Mouse (Mus musculus) lung, embryonic 14.5 days (tissue): ENCODE results near the gene Sema3b. TPM values are rescaled to one million over a fixed set of nuclear protein-coding genes. Genes with fewer than 3 reads are reported as not detected.
"Not testable (repeated sequence)": the region's sequence is repeated elsewhere in the genome, so short reads cannot be mapped to it uniquely, and the experiment has no call there.

Experiments used
- ATAC-seq: fragments of 200-750 bp; cut with Nextera tagmentation; 2 replicates; pipeline ENCODE4 v1.8.0; 2017; ENCODE audit warnings: mild to moderate bottlenecking, moderate TSS enrichment, moderate library complexity; ENCODE audit not compliant: insufficient read depth
- DNase-seq: peaks from one replicate; pipeline ENCODE4 v3.0.0-alpha.2; 2015
- H3K27ac ChIP-seq: fragments of 300-500 bp; sonication (generic); 2 replicates; pipeline ENCODE4 v1.5.1; 2014; ENCODE audit warnings: low read depth, mild to moderate bottlenecking, moderate library complexity
- H3K27me3 ChIP-seq: fragments of 300-500 bp; sonication (generic); 2 replicates; pipeline ENCODE4 v1.6.1; 2014; ENCODE audit warnings: low read length, control low read depth; ENCODE audit not compliant: insufficient read depth
- H3K36me3 ChIP-seq: fragments of 300-500 bp; sonication (generic); 2 replicates; pipeline ENCODE4 v1.6.1; 2014; ENCODE audit warnings: control low read depth; ENCODE audit not compliant: insufficient read depth
- H3K4me1 ChIP-seq: fragments of 300-500 bp; sonication (generic); 2 replicates; pipeline ENCODE4 v1.6.1; 2014; ENCODE audit warnings: antibody characterized with exemption, control low read depth; ENCODE audit not compliant: insufficient read depth
- H3K4me2 ChIP-seq: fragments of 300-500 bp; sonication (generic); 2 replicates; pipeline ENCODE4 v1.6.1; 2014; ENCODE audit warnings: mild to moderate bottlenecking
- H3K4me3 ChIP-seq: fragments of 300-500 bp; sonication (generic); 2 replicates; pipeline ENCODE4 v1.5.1; 2014; ENCODE audit warnings: low read depth, low read length
- H3K9ac ChIP-seq: fragments of 300-500 bp; sonication (generic); 2 replicates; pipeline ENCODE4 v1.6.1; 2014
- H3K9me3 ChIP-seq: fragments of 300-500 bp; sonication (generic); 2 replicates; pipeline ENCODE4 v1.6.1; 2016; ENCODE audit warnings: low read depth, low read length, control low read depth
- CTCF ChIP-seq: IDR thresholded peaks from 2 replicates; pipeline ENCODE4 v1.5.1; 2016; ENCODE audit warnings: antibody characterized with exemption, low read depth
- WGBS: fragments of 180-500 bp; shearing (Covaris S2); extraction: QIAGEN DNeasy Blood & Tissue Kit; methylation state at CpG from one replicate; pipeline ENCODE4 v1.1.7; 2014; 5-methylcytosine and 5-hydroxymethylcytosine counted together
- polyA plus RNA-seq: library from polyadenylated mRNA; unstranded; fragments of >200 nt; fragmentation: Nextera tagmentation; extraction: Ambion mirVana; gene quantifications from 2 replicates; pipeline ENCODE4 v1.2.1, GENCODE M21; 2014

Sema3b gene
- polyA plus RNA-seq, 1 experiment from 2014 or later: 5.3 TPM

DNA sequence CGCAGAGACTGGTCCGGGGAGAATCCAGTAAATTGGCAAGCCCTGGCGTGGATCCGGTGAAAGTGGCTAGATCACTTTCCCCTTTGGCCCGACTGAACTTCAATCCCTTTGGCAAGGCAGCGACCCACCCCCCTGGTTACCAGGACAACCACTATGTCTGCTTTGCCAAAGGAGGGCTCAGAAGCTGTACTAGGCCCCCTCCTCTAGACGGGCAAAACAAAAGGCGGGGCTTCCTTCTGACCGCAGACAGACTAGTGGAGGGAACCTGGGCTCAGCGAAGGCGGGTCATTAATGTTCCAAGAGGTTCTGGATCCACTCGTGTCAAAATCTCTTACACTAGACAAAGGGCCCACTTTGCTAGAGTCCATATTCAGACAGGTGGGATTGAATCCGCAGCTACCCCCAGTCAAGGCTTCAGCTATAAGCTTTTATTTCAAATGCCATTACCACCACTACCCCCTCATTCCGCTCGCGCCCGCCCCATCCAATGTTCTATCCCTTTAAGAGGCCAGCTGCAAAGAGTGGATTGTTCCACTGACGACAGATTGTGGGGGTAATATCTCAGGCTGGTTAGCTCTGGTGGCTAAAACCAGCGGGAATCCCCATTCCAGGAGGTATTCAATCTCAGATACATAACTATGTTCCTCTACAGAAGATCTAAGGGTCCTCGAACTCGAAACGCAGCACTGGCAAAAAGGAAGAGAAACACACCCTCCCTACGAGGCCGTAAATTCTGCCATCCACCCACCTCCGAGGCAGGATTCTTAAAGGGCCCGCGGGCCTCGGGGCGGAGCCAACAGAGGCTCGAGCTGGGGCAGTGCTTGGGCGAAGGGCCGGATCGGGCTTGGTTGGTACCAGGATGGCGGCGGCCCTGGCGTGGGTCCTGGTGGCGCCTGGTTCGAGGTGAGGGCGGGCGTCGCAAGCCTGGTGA, 40.4 kb downstream of the Sema3b start:
- ATAC-seq (peak; percentile 82), DNase-seq (peak; percentile 94)
- H3K4me3 ChIP-seq: peak overlapping the region; percentile 84
- peak overlapping the region; percentile 89 for H3K9ac ChIP-seq
- WGBS: under 1% methylated on average over 41 of the region's 41 CpGs
- peaks cover 27% of the 10 kb centered on the region for H3K4me1 ChIP-seq
- peaks cover 50% of the 10 kb centered on the region for H3K36me3 ChIP-seq
- no peaks in the 10 kb centered on the region for H3K9me3 ChIP-seq
- peak overlapping the region; percentile 65 for H3K4me2 ChIP-seq
- H3K27ac ChIP-seq: peak overlapping the region; percentile 92
- H3K27me3 ChIP-seq: no peaks in the 10 kb centered on the region
- TF ChIP-seq CTCF: no peak

DNA sequence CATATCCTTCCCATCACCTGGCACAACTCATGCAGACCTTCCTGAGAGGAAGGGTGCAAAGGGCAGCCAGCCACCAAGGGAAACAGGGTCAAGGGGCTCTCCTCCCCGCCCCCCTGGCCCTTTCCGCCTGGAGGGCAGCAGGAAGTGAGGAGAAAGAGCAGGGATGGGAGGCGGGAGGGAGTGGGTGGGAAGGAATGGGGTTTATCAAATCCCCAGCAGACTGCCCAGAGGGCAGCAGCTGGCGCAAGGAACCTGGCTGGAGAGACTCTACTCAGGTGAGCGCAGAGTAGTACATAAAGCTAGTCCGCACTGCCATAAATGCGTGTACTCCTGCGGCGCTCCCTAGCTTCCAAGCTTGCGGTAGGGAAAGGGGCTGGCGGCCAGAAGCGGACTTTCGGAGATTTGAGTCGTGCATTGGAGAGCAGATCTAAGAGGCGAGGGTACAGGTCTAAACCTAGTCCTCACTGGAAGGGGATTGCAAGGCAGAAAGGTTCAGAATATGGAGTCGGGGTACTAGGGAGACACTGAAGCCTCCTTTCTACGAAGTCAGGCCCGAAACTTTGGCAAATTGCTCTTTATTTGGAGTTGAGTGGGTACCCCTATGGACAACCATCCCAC, 41.2 kb downstream of the Sema3b start, which contains the start of gene Hyal2:
Gene Hyal2 (plus strand): TSS at position 244 of the 618 bp plus-strand sequence.
- peak within 1 kb of the TSS; percentile 84 for H3K4me3 ChIP-seq
- DNase-seq (no peak), ATAC-seq (no peak; the same call in 1 of the 2 replicates)
- no peaks in the 10 kb centered on the region for H3K9me3 ChIP-seq
- H3K36me3 ChIP-seq: peaks cover 42% of the 10 kb centered on the region
- H3K27ac ChIP-seq: peak within 1 kb of the TSS; percentile 92
- peak within 1 kb of the TSS; percentile 65 for H3K4me2 ChIP-seq
- peak within 1 kb of the TSS; percentile 89 for H3K9ac ChIP-seq
- no peaks in the 10 kb centered on the region for H3K27me3 ChIP-seq
- peaks cover 28% of the 10 kb centered on the region for H3K4me1 ChIP-seq
- 7% methylated on average over 18 of the region's 18 CpGs for WGBS
- no peak for TF ChIP-seq CTCF

DNA sequence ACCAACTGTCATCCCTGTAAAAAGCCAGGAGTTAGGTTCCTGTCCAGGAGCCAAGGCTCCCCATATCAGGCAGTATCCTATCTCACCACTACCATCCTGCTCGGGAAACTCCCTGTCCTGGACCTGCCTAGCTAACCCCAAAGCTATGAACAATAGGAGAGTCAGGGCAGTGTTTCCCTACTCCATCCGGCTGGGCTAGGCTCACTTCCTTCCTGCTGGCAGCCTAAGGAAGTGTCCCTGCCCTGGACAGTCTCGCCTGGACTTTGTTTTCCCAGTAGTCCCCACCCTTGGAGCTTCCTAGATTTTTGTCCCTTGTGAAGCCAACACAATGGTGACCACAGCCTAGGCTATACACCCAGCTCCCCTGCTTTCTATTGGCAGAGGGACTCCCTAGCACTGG, 42.2 kb downstream of the Sema3b start:
- ATAC-seq (no peak), DNase-seq (peak; percentile 67)
- peak overlapping the region; percentile 13; the same call in 1 of the 2 replicates for H3K4me3 ChIP-seq
- no peak; the same call in 1 of the 2 replicates for TF ChIP-seq CTCF
- no peaks in the 10 kb centered on the region for H3K9me3 ChIP-seq
- H3K9ac ChIP-seq: no peak overlapping the region
- no peaks in the 10 kb centered on the region for H3K27me3 ChIP-seq
- peak overlapping the region; percentile 92 for H3K27ac ChIP-seq
- H3K4me2 ChIP-seq: peak overlapping the region; percentile 65
- WGBS: 57% methylated on average over 3 of the region's 3 CpGs
- peaks cover 28% of the 10 kb centered on the region for H3K4me1 ChIP-seq
- H3K36me3 ChIP-seq: peaks cover 41% of the 10 kb centered on the region

DNA sequence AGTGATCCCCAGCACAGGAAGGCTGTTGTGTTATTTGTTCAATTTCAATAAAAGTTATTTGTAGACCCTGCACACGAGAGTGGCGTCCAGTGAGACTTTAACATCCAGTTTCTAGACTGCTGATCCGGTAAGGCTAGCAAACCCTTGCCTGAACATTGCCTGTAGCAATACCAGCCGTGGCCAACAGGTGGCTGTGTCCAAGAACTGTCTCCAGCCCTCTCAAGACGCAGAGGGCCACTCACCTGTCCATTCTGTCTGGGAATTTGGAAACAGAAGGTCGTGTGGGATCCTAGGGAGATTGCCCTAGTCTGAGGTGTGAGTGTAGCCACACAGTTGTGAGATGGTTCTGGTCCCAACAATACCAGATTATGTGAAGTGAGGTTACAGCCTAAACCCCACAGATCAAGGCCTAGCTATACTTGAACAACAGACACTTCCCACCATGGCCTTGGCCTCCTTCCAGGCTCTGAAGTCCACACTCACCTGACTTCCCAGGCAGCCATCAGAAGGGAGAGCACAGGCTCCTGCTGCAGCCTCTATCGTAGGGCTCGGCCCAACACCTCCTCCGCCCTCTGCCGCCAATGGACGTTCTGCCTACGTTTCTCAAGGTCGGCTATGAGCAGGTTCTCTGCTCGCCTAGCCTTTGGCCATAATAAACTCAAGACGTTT, 42.9 kb downstream of the Sema3b start:
- Histone ChIP-seq H3K9me3 (no peaks in the 10 kb centered on the region), H3K4me3 (peak overlapping the region; percentile 13; the same call in 1 of the 2 replicates), H3K27me3 (no peaks in the 10 kb centered on the region), H3K4me1 (peaks cover 24% of the 10 kb centered on the region), H3K4me2 (peak overlapping the region; percentile 50), H3K9ac (no peak overlapping the region), H3K27ac (peak overlapping the region; percentile 80), H3K36me3 (peaks cover 41% of the 10 kb centered on the region)
- ATAC-seq: no peak
- WGBS: 51% methylated on average over 15 of the region's 15 CpGs
- peak; percentile 91 for TF ChIP-seq CTCF
- peak; percentile 91 for DNase-seq

DNA sequence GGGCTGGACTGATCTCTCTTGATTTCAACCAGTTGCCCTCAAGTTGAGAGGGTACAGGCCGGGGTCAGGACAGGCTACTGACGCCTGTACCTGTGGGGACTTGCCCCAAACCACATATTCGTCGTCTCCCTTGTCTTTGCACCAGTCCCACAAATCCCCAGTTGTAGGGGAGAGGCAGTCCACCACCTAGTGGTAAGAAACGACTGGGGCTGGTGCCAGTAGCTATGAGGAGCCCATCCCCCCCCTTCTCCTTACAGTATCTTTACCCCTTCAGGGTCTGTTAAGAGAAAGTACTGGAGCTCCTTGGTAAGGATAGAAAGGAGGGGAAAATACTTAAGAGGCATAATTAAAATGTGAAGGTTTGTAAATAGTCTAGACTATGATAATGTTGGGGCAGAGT, 43.5 kb downstream of the Sema3b start:
- peak overlapping the region; percentile 11 for H3K4me3 ChIP-seq
- TF ChIP-seq CTCF: peak; percentile 41
- H3K27me3 ChIP-seq, H3K27ac ChIP-seq, H3K9ac ChIP-seq, DNase-seq, ATAC-seq, H3K9me3 ChIP-seq: not testable (repeated sequence)
- H3K36me3 ChIP-seq: peaks cover 41% of the 10 kb centered on the region
- peak overlapping the region; percentile 50 for H3K4me2 ChIP-seq
- peaks cover 18% of the 10 kb centered on the region for H3K4me1 ChIP-seq
- WGBS: 43% methylated on average over 5 of the region's 5 CpGs

DNA sequence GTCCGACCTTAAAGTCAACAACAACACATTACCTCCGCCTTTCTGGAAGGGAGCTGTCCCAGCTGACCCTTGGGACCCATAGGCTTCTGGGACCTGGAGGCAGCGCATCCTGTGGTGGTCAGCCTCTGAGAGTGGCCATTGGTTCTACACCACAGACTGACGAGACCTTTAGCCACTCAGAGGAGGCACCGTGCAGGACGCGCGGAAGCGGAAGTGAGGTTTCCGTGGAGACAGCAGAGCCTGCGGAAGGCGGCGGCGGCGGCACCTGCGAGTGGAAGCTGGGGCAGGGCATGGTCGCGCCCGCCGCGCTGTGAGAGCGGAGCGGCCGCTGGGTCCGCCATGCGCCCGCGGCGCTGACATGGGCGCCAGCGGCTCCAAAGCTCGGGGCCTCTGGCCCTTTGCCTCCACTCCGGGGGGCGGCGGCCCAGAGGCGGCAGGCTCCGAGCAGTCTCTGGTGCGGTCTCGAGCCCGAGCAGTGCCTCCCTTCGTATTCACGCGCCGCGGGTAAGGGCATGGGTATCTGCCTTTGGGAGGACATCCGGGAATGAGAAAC, 45.9 kb downstream of the Sema3b start, which contains the start of gene Tusc2:
Gene Tusc2 (plus strand): TSS at position 227 of the 553 bp plus-strand sequence.
- ATAC-seq (peak; percentile 94), DNase-seq (peak; percentile 96)
- peak within 1 kb of the TSS; percentile 50; the same call in 1 of the 2 replicates for H3K27ac ChIP-seq
- TF ChIP-seq CTCF: no peak
- H3K4me1 ChIP-seq: peaks cover 10% of the 10 kb centered on the region
- H3K9ac ChIP-seq: peak within 1 kb of the TSS; percentile 73
- H3K27me3 ChIP-seq: no peaks in the 10 kb centered on the region
- H3K9me3 ChIP-seq: no peaks in the 10 kb centered on the region
- peak within 1 kb of the TSS; percentile 81 for H3K4me2 ChIP-seq
- under 1% methylated on average over 46 of the region's 46 CpGs for WGBS
- peaks cover 62% of the 10 kb centered on the region for H3K36me3 ChIP-seq
- H3K4me3 ChIP-seq: peak within 1 kb of the TSS; percentile 88
